Mouse (Mus musculus): ENCODE results near the gene Apbb1ip. TPM values are rescaled to one million over a fixed set of nuclear protein-coding genes. Genes with fewer than 3 reads are reported as not detected.
"Not testable (repeated sequence)": the region's sequence is repeated elsewhere in the genome, so short reads cannot be mapped to it uniquely, and the experiment has no call there.

Apbb1ip gene
- polyA plus RNA-seq, 1 experiment = 4.0 TPM

- TF ChIP-seq MYOG (IDR thresholded peaks at IDR 0.05; ENCODE audit: control insufficient read depth, extremely low read depth, insufficient read length) (no peak), MYOD1 (IDR thresholded peaks at IDR 0.05; ENCODE audit: control insufficient read depth, insufficient read length, low read depth) (no peak), MAX (IDR thresholded peaks at IDR 0.05) (no peak), USF1 (IDR thresholded peaks at IDR 0.05; ENCODE audit: low read depth) (no peak), CEBPB (IDR thresholded peaks at IDR 0.05; ENCODE audit: low read depth) (no peak), FOSL1 (IDR thresholded peaks at IDR 0.05; ENCODE audit: insufficient read depth, low read length, poor library complexity, severe bottlenecking) (no peak), CTCF (IDR thresholded peaks at IDR 0.05; ENCODE audit: control insufficient read depth, insufficient read depth, insufficient read length) (no peak)
- H3K79me3 ChIP-seq (ENCODE audit: low read depth) = no peaks in the 10 kb centered on the region
- H3K4me3 ChIP-seq (ENCODE audit: insufficient read depth, poor library complexity, severe bottlenecking) = no peak overlapping the region
- H3ac ChIP-seq (ENCODE audit: control insufficient read depth, insufficient read length, low read depth) = no peak overlapping the region
- no peaks in the 10 kb centered on the region for H3K79me2 ChIP-seq (ENCODE audit: control insufficient read depth, insufficient read depth)
- H3K36me3 ChIP-seq (ENCODE audit: control insufficient read depth, insufficient read depth) = no peaks in the 10 kb centered on the region
- no peaks in the 10 kb centered on the region for H3K27me3 ChIP-seq (ENCODE audit: control insufficient read depth, insufficient read depth, insufficient read length)
Measured at GRCm38 (mm10) chr2:22878781-22879180, 104.9 kb downstream of the Apbb1ip start.

GRCm38 (mm10) chr2:22880726-22881125, 106.8 kb downstream of the Apbb1ip start:
- H3K36me3 ChIP-seq (ENCODE audit: control insufficient read depth, insufficient read depth); H3K79me3 ChIP-seq (ENCODE audit: low read depth); H3K4me3 ChIP-seq (ENCODE audit: insufficient read depth, poor library complexity, severe bottlenecking); H3K79me2 ChIP-seq (ENCODE audit: control insufficient read depth, insufficient read depth); H3K27me3 ChIP-seq (ENCODE audit: control insufficient read depth, insufficient read depth, insufficient read length); H3ac ChIP-seq (ENCODE audit: control insufficient read depth, insufficient read length, low read depth): not testable (repeated sequence)

GRCm38 (mm10) chr2:22894932-22895281, 121.0 kb downstream of the Apbb1ip start:
- H3K36me3 ChIP-seq (ENCODE audit: control insufficient read depth, insufficient read depth) = peaks cover 11% of the 10 kb centered on the region
- peak overlapping the region; percentile 98 for H3K4me3 ChIP-seq (ENCODE audit: insufficient read depth, poor library complexity, severe bottlenecking)
- peaks cover 37% of the 10 kb centered on the region for H3K79me3 ChIP-seq (ENCODE audit: low read depth)
- peaks cover 45% of the 10 kb centered on the region for H3K79me2 ChIP-seq (ENCODE audit: control insufficient read depth, insufficient read depth)
- H3K27me3 ChIP-seq (ENCODE audit: control insufficient read depth, insufficient read depth, insufficient read length) = no peaks in the 10 kb centered on the region
- peak overlapping the region; percentile 79 for H3ac ChIP-seq (ENCODE audit: control insufficient read depth, insufficient read length, low read depth)
- TF ChIP-seq MAX (IDR thresholded peaks at IDR 0.05) (no peak), CEBPB (IDR thresholded peaks at IDR 0.05; ENCODE audit: low read depth) (no peak), MYOD1 (IDR thresholded peaks at IDR 0.05; ENCODE audit: control insufficient read depth, insufficient read length, low read depth) (no peak), CTCF (IDR thresholded peaks at IDR 0.05; ENCODE audit: control insufficient read depth, insufficient read depth, insufficient read length) (no peak), FOSL1 (IDR thresholded peaks at IDR 0.05; ENCODE audit: insufficient read depth, low read length, poor library complexity, severe bottlenecking) (no peak), USF1 (IDR thresholded peaks at IDR 0.05; ENCODE audit: low read depth) (no peak), MYOG (IDR thresholded peaks at IDR 0.05; ENCODE audit: control insufficient read depth, extremely low read depth, insufficient read length) (no peak)

GRCm38 (mm10) chr2:22895282-22896273, 121.7 kb downstream of the Apbb1ip start, which contains the start of gene Pdss1:
Gene Pdss1 (plus strand): TSS chr2:22895522.
- H3K79me3 ChIP-seq (ENCODE audit: low read depth) = peaks cover 39% of the 10 kb centered on the region
- H3K79me2 ChIP-seq (ENCODE audit: control insufficient read depth, insufficient read depth) = peaks cover 52% of the 10 kb centered on the region
- peak within 1 kb of the TSS; percentile 79 for H3ac ChIP-seq (ENCODE audit: control insufficient read depth, insufficient read length, low read depth)
- H3K36me3 ChIP-seq (ENCODE audit: control insufficient read depth, insufficient read depth) = peaks cover 18% of the 10 kb centered on the region
- no peaks in the 10 kb centered on the region for H3K27me3 ChIP-seq (ENCODE audit: control insufficient read depth, insufficient read depth, insufficient read length)
- H3K4me3 ChIP-seq (ENCODE audit: insufficient read depth, poor library complexity, severe bottlenecking) = peak within 1 kb of the TSS; percentile 98
- TF ChIP-seq MYOD1 (IDR thresholded peaks at IDR 0.05; ENCODE audit: control insufficient read depth, insufficient read length, low read depth) (no peak), MAX (IDR thresholded peaks at IDR 0.05) (peak; percentile 64), CEBPB (IDR thresholded peaks at IDR 0.05; ENCODE audit: low read depth) (peak; percentile 90), MYOG (IDR thresholded peaks at IDR 0.05; ENCODE audit: control insufficient read depth, extremely low read depth, insufficient read length) (no peak), CTCF (IDR thresholded peaks at IDR 0.05; ENCODE audit: control insufficient read depth, insufficient read depth, insufficient read length) (no peak), USF1 (IDR thresholded peaks at IDR 0.05; ENCODE audit: low read depth) (no peak)

GRCm38 (mm10) chr2:22903947-22904346, 130.1 kb downstream of the Apbb1ip start:
- H3K36me3 ChIP-seq (ENCODE audit: control insufficient read depth, insufficient read depth) = peaks cover 99% of the 10 kb centered on the region
- peaks cover 47% of the 10 kb centered on the region for H3K79me2 ChIP-seq (ENCODE audit: control insufficient read depth, insufficient read depth)
- TF ChIP-seq USF1 (IDR thresholded peaks at IDR 0.05; ENCODE audit: low read depth) (no peak), FOSL1 (IDR thresholded peaks at IDR 0.05; ENCODE audit: insufficient read depth, low read length, poor library complexity, severe bottlenecking) (no peak), CEBPB (IDR thresholded peaks at IDR 0.05; ENCODE audit: low read depth) (no peak), MYOG (IDR thresholded peaks at IDR 0.05; ENCODE audit: control insufficient read depth, extremely low read depth, insufficient read length) (no peak), MAX (IDR thresholded peaks at IDR 0.05) (no peak), MYOD1 (IDR thresholded peaks at IDR 0.05; ENCODE audit: control insufficient read depth, insufficient read length, low read depth) (no peak), CTCF (IDR thresholded peaks at IDR 0.05; ENCODE audit: control insufficient read depth, insufficient read depth, insufficient read length) (no peak)
- peaks cover 13% of the 10 kb centered on the region for H3K79me3 ChIP-seq (ENCODE audit: low read depth)
- H3ac ChIP-seq (ENCODE audit: control insufficient read depth, insufficient read length, low read depth) = no peak overlapping the region
- no peaks in the 10 kb centered on the region for H3K27me3 ChIP-seq (ENCODE audit: control insufficient read depth, insufficient read depth, insufficient read length)
- H3K4me3 ChIP-seq (ENCODE audit: insufficient read depth, poor library complexity, severe bottlenecking) = no peak overlapping the region
